Mouse (Mus musculus) mature B cell (primary cell): Measurements from ENCODE around the gene Olfr732.

Experiments
- in situ Hi-C: fragments of 300-500 bp; cut with MboI; formaldehyde crosslinking; loops from 2 replicates; pipeline ENCODE4 v1.14.3; 2019

Olfr732 gene

DNA sequence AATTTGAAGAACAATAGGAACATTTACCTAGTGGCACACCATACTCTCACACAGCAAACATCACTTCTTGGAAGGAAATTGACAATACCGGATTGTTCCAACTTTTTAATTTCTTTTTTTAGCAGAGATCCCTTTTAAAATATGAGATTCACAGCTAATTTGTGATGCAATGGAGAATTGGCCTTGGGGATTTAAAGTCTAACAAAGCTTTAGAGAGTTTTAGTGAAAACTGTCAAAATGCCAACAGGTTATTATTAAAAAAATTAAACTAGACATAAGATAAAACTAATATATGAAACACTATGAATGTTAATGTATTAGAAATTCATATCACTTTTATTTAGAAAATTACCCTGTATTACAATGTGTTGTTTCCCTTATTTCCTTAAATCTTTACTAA is at the start of gene Olfr732:
Olfr732 (minus strand) TSS at position 101 of the 400 bp plus-strand sequence.
- in situ Hi-C loops: no loop called here

- in situ Hi-C loops: no loop called here
Measured at GRCm38 (mm10) chr14:50326661-50327060, 42.7 kb upstream of the Olfr732 start, which contains the start of gene Olfr734. Olfr734 (minus strand) TSS chr14:50326761.

DNA sequence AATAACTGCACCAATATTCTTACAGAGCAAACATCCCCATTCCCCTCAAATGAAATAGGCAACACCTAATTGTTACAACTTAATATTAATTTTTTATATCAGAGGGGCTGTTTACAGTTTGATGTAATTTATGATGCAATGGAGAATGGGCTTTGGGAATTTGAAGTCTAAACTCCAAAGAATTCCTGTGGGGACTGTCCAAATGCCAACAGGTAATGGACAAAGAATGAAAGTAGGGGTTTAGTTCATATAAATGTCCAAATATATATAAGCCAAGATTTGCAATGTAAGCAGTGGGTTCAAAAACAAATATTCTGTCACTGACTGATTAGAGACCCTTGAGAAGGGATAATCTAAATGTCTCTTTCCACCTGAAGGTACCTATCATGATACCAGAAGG is 17.4 kb upstream of the Olfr732 start, which contains the start of gene Olfr733:
Olfr733 (minus strand) TSS at position 101 of the 400 bp plus-strand sequence.
- in situ Hi-C loops: no loop called here

DNA sequence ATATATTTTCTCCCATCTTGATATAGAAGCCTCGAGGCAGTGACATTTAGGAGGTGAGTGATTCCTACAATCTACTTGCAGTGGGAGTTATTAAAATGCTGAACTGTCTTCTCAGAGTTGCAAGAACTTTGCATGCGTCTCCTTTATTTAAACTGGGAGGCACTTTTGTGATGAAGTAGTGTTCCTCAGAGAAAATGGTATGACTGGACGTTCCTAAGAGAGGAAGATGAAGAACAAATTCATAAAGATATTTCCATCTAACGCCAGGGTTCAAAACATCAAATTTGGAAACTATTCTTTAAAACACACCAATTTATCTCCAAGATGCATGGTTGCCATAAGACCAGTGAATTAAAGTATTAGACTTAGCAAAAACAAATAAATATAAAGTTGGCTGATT is 42.2 kb downstream of the Olfr732 start, which contains the start of gene Olfr731:
Olfr731 (minus strand) TSS at position 101 of the 400 bp plus-strand sequence.
- in situ Hi-C loops: no loop called here
